Mouse (Mus musculus) common myeloid progenitor, adult 5-6 weeks (primary cell): ENCODE results near the gene Ms4a18. TPM values are rescaled to one million over a fixed set of nuclear protein-coding genes. Genes with fewer than 3 reads are reported as not detected.

ENCODE experiments used
- ATAC-seq: replicated peaks from 2 replicates; pipeline ENCODE4 v1.8.0; 2016; ENCODE audit warnings: low read depth, mild to moderate bottlenecking, moderate TSS enrichment, inconsistent platforms; ENCODE audit not compliant: poor library complexity, severe bottlenecking
- total RNA-seq: library from RNA; stranded (forward); fragments of 200-1000, 187-1606 nt; gene quantifications from 2 replicates; pipeline ENCODE4 v1.2.3, GENCODE M21; 2017

The Ms4a18 gene
- total RNA-seq, result not detected in 2 replicates

DNA sequence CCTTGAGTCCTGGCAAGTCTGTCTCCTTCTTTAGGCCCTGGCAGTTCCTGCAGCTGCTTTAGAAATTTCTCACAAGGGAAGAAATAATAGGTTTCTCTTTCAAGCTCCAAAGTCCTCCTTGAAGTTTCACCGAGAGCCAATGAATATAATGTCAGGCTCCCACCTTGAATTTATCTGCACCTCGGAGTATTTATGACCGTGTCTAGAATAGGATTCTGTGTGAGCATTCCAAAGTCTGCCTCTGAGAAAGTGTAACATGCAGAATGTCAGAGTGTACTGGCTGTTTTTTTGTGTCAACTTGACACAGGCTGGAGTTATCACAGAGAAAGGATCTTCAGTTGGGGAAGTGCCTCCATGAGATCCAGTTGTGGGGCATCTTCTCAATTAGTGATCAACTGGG, at the start of gene Ms4a18:
Ms4a18 (minus strand) TSS at position 141 of the 400 bp plus-strand sequence.
- ATAC-seq, result no peak

DNA sequence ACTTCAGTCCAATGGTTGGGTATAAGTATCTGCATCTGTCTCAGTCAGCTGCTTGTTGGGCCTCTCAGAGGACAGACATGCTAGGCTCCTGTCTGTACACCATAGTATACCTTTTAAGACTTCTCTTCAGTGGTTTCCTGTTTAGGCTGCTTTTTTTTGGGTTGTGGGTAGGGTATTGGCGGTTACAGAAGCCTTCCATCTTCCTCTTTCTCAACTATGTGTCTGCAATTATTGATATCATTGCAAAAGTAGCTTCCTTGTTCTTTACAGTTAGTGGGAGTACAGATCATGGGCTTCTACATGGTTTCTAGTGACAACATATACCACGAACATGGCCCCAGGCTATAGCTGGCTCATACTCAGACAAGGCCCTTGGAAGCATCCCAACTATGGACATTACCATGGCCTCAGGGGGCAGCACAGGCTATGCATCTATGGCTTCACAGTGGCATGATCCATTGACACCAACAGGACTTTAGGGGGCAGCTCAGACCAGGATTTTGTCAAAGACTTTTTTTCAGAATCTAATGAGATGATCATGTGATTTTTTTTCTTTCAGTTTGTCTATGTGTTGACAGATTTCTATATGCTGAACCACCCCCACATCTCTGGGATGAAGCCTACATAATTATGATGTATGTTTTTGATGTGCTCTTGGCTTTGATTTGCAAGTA, 47.5 kb upstream of the Ms4a18 start:
- ATAC-seq, result peak; percentile 93

DNA sequence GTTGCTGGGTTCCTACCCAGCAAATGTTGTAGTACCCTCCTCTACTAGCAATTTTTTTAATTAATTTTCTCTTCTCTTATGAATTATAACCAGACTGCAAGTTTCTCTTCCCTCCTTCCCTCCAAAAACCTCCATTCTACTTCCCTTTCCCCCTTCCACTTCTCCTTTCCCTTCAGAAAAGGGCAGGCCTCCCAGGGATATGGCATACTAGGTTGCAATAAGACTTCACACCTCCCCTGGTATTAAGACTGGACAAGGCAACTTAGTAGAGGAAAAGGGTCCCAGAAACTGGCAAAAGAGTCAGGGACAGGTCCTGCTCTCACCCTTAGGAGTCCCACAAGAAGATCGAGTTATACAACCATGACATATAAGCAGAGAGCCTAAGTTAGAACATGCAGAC, 43.1 kb upstream of the Ms4a18 start:
- ATAC-seq, result 0 out of 2 replicates have a peak, but pooled peaks have one; percentile 13

DNA sequence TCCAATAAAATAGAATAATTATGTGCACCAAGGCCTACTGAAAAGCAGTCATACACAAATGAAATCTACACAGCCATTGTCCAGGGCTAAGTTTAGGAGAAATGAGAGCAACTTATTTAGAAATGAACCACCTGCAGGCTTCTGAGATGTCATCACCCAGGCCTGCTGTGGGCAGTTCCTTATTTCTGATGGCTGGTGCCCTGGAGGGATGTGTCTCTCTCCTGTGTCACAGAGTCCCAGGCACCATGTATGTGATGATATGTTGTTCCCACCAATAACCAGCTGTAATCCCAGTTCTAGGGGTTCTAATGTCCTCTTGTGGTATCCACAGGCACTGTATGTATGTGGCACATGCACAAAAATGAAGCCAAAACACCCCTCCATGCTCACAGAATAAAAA, 42.1 kb upstream of the Ms4a18 start:
- peak; percentile 71 for ATAC-seq

DNA sequence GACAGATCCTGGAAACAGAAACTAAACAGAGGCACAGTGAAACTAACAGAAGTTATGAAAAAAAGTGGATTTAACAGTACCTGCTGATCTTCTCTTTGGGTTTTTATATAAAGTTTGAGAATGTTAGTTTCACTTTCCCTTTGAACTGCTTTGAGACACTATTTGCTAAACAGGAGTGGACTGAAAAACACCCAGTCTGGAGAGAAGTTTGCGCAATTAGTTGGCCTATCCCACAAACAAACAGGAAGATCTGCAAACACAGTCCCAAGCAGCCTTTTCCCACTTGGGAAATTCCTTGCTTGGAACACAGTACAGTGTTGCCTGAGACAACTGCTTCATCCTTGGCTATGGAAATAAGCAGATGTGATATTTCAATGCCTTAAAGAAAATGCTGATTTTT, 37.9 kb upstream of the Ms4a18 start:
- ATAC-seq, result 0 out of 2 replicates have a peak, but pooled peaks have one; percentile 29

DNA sequence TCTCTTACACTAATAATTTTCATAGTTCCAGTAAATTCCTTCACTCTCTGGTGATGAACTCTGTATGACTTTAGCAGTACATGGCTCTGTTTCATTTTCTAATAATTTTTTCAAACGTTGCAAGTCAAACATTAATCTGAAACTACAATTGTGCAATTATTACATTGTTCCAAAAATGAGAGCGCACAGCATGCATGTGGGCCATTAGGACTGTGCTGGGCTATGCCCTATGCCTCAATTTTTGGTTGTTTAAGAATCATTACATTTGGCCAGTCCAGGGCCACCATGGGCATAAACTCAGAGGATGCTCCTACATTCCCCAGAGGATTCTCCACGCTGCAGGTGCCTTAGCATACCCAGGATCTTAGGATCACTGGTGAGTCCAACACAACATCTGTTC, 35.4 kb upstream of the Ms4a18 start:
- ATAC-seq, result no peak

DNA sequence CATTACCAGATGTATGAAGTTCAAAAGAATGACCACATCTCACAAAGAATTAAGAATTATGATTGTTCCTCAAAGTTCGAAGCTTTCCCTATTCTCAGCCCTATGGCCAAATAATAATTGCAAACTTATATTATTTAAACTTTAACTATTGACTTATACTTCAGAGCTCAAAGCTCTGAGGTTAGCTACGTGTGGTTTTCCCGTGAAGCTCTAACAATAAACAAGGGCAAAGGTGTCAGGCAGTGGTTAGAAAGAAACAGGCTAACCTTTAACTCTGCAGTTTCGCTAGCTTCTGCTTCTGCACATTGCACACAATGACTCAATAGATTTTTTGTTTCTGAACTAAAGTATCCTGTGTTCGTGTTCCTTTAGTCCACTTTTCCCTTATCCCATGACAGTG, 35.0 kb upstream of the Ms4a18 start:
- no peak for ATAC-seq

DNA sequence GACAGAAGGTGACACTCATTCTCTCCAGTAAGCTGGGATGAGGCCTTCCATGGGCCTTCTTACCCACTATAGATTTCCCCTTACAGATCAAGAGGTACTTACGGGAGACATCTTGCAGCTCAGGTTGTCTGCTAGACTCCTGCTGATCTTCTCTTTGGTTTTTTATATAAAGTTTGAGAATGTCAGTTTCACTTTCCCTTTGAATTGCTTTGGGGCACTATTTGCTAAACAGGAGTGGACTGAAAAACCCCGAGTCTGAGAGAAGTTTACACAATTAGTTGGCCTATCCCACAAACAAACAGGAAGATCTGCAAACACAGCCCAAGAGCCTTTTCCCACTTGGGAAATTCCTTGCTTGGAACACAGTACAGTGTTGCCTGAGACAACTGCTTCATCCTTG, 32.5 kb upstream of the Ms4a18 start:
- ATAC-seq, result peak; percentile 27; the same call in 1 of the 2 replicates

DNA sequence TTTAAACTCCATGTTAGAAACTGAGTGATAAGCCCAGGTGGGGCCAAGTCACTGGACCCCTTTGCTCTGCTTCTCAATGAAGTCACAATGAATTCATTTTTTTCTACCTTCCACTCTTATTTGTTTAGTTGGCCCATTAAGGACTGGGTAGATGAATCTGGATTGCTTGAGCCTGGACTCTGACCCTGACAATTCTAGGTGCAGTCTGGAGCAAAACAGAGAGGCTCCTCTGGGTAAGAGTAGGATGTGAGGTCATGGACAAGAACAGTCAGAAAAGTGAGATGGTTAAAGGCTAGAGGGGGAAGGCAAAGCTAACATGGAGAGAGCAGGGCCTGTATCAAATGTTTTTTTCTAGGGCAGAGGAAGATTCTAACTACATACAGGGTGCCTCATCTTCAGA, 31.6 kb upstream of the Ms4a18 start:
- no peak for ATAC-seq

DNA sequence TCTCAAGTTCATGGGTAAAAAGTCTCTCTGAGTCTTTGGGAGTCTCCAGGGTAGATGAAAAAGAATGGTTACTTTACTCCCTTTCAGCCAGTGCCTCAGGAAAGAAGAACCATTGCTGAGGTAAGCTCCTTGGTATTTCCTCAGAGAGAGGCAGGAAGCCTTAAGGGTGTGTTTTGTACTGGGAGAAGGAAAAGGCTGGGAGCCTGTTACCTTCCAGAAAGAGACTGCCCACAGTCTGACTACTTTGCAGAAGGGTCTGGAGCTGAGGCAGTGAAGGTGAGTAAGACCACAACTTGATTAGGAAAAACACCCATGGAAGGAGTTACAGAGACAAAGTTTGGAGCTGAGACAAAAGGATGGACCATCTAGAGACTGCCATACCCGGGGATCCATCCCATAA, 30.7 kb upstream of the Ms4a18 start:
- no peak for ATAC-seq

DNA sequence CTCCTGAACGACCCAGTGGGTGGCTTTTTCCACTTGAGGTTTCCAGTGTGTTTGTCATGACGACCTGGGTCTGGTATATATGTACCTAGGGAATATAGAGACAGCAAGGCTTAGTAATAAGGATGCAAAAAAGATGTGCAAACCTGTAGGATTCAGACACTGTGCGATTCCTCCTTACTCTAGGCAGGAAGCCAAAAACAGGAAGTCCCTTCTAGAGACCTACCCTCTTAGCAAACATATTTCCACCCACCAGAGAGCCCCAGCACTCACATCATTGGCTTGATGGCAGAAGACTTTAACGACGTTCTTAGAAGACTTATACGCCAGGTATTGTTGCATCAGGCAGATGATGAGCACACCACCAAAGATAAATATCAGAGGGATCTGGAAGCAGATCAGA, 30.2 kb upstream of the Ms4a18 start:
- peak; percentile 40; the same call in 1 of the 2 replicates for ATAC-seq

DNA sequence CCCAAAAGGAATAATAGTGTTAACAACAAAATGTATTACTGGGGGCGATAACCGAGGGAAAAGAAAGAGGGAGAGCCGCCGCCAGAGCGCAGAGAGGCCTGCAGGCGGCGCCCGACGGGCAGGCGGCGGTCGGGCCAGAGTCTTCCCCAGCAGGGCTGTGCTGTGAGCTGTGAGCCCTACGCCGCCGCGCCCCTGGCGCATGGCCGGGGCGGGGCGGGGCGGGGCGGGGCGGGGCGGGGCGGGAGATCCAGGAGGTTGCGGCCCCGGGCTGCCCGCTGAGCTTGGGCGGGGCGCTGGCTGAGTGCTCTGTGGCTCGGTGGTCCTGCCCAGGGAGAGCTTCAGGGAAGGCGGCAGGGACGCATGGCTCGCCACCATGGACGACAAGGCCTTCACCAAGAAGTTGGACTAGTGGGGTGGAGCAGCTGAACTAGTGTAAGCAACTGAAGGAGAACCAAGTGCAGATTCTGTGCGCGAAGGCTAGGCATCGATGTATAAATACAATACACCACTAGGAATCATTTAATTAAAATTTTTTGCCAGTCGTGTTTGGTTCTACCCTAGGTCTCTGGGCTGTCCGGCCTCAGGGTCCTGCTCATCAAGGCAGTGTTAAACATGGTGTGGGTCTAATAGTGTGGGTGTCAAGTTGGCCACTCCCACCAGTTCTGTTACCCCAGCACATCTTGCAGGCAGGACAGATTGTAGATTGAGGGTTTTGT, 27.3 kb upstream of the Ms4a18 start:
- peak; percentile 91 for ATAC-seq

DNA sequence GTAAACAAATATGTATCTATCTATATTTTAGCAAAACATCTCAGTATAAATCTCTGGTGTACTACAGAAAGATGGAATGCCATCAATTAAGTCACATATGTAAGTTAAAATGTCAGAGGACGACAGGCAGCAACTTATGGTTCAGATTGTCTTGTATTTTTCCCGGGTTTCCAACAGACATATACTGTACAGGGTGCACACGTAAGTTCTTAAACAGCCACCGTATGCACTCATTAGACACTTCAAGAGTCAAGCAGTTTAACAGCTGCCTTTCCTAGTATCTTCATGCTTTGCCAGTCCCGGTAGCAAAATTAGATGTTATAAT, 26.8 kb upstream of the Ms4a18 start:
- no peak for ATAC-seq

DNA sequence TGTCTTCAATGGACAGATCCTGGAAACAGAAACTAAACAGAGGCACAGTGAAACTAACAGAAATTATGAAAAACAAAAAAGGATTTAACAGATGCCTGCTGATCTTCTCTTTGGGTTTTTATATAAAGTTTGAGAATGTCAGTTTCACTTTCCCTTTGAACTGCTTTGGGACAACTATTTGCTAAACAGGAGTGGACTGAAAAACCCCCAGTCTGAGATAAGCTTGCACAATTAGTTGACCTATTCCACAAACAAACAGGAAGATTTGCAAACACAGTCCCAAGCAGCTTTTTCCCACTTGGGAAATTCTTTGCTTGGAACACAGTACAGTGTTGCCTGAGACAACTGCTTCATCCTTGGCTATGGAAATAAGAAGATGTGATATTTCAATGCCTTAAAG, 19.7 kb upstream of the Ms4a18 start:
- no peak for ATAC-seq

DNA sequence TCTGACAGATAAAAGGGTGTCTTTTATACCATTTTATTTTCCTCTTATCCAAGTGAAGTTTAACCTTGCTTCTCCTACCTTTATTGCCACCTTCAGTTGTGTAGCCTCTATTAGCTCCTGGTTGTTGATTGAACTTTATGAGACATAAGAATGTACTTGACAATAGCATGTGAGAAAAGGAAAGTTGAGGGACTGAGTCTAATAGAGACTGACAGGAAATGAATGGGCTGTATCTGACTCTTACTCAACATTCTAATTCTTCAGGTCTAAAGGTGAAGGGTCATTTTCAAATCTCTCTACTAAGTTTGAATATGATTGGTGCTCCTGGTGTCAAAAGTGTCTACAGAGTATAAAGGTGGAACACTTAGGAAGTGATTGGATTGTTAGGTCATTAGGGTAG, 4.6 kb upstream of the Ms4a18 start:
- no peak for ATAC-seq

DNA sequence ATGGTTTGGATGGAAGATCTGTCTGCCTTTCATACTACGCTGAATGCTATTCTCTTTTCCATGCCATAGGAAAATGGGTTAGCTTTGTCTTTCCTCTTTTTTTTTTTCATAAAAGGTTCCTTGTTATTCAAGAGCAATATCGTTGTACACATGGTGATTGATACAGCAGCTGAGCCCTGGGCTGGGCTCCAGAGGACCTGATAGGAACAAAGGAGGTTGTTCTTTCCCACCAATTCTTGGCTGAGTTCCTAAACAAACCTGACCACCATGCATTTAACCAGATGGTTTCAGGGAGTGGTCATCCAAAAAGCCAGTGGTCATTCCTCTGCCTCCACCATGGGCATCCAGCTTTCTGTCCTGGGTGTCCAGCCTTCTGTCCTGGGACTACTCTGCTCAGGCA, 580 bp downstream of the Ms4a18 start:
- ATAC-seq, result no peak

DNA sequence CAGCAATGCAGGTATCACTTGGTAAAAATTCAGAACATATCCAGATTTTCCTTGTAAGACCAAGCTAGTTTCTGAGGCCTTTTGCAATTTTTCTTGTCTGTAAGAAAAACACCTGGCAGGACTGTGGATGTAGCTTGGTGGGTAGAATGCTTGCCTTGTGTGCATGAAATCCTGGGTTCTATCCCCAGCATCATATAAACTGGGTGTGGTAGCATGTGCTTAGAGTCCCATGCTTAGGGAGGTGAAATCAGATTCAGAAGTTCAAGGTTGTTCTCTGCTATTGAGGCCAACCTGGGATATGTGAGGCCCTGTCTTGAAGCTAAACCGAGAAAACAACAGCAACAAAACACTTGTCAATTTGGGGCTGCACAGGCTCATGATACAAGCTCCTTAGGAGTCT, 1.8 kb downstream of the Ms4a18 start:
- ATAC-seq, result no peak

DNA sequence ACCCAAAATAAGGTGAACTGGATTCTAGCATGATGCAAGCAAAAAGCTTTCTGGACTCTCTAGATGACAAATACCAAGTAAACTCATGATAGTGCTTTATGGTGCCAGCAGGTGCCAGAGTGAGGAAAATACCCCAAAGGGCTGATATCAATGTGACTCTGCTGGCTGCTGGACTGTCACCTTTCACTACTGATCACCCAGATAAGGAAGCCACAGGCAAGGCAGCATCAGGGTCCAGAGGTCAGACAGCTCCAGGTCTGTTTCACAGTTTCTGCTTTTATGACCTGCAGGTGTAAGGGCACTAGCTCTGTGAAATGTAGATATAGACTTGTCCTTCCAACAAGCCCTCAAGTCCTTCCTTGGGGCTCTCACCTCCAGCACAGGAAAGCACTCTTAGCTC, 2.4 kb downstream of the Ms4a18 start:
- no peak for ATAC-seq

DNA sequence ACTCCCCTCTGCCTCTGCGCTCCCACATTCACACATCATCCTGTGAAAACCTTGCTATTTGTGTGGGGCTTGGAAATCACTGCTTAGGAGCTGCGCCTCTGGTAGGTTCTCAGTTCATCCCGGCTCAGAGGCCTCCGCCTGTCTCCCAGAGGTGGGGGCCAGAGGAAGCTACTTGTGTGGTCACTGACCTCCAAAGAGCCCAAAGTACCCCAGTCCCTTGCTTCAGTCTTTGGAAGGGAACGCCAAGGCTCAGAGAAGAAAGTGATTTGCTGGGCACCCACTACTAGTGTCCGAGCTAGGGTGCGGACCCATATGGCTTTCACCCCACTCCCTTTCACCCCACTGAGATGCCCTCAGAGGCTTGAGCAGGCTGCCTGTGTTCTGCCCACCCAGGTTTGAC, 24.7 kb downstream of the Ms4a18 start, which contains the start of gene Ms4a15:
Ms4a15 (minus strand) TSS at position 101 of the 400 bp plus-strand sequence.
- no peak for ATAC-seq

DNA sequence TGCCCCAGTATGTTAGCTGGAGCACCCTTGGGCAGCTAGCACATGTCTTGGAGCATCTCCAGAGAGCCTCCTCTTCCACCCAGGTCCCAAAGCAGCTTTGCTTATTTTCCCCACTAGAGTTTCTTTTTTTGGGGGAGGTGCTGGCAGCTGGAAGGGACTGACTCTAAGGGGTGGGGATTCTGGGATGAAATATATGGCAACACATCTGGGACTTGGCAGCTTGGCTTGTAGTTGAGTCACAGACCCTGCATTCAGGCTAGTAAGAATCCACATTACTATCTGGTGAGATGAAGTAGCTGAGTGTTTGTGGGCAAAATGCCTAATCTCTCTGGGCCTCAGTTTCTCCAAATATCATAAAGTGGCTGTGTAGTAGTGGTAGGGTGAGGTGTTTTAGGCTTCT, 25.9 kb downstream of the Ms4a18 start:
- no peak for ATAC-seq

DNA sequence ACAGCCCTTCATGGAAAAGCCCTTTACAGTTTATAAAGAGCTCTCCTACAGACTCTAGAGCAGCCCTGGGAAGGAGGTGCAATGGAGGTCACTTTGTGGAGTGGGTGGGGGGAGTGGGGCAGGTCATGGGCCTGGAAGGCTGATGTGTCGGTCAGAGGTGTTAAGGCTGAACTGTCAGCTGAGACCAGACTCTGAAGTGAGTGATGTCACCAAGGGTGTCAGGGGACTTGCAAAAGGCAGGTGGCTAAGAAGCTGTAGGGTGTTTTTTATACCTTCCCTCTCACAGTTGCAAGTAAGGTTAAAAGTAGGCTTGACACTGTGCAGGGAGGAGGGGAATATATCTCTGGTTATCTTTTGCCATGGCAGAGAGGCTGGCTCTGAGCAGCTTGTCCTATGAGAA, 27.1 kb downstream of the Ms4a18 start:
- no peak for ATAC-seq

DNA sequence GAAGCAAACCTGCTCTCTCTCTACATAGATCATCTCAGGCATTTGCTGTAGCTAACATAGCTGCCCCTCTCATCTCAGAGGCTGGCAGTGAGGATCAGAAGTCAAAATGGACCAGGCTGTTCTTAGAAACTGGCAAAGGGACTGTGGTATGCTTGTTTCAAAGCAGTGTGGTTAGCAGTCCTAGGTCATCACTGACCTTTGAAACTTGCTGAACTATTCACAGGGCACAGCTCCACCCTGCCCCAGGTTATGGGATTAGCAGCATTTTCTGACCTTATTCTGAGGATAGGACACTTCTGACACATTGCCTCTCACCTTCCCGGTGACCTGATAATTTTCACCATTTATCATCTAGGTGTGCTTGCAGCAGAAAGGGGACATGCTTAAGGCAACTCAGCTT, 29.3 kb downstream of the Ms4a18 start:
- ATAC-seq, result no peak
